Mouse (Mus musculus) splenic B cell, adult 2 months (primary cell): ENCODE data around the gene Lmo7.

Experiments used
- DNase-seq: peaks from one replicate; pipeline ENCODE4 v3.0.0-alpha.2; 2011; ENCODE audit warnings: low read depth, low spot score
- H3K27me3 ChIP-seq: 2 replicates; pipeline ENCODE4 v1.6.1; 2012; ENCODE audit warnings: mild to moderate bottlenecking, low read length, moderate library complexity, mixed read lengths; ENCODE audit not compliant: control insufficient read depth, poor library complexity, insufficient read depth, severe bottlenecking
- H3K36me3 ChIP-seq: 2 replicates; pipeline ENCODE4 v1.6.1; 2012; ENCODE audit warnings: mild to moderate bottlenecking, low read length, moderate library complexity, mixed read lengths; ENCODE audit not compliant: control insufficient read depth, poor library complexity, insufficient read depth, severe bottlenecking

The Lmo7 gene

GRCm38 (mm10) chr14:101729237-101729971, at the start of gene Lmo7, which contains the start of gene Gm9922:
Lmo7 (plus strand) TSS chr14:101729957.
Gm9922 (minus strand) TSS chr14:101729814.
- H3K27me3 ChIP-seq: no peaks in the 10 kb centered on the region
- H3K36me3 ChIP-seq: no peaks in the 10 kb centered on the region; the same call in 1 of the 2 replicates
- peak; percentile 26 for DNase-seq

GRCm38 (mm10) chr14:101687696-101688095, 42.1 kb upstream of the Lmo7 start:
- Histone ChIP-seq H3K36me3 (0 out of 2 replicates have a peak, but pooled peaks cover 4% of the 10 kb centered on the region), H3K27me3 (no peaks in the 10 kb centered on the region)
- DNase-seq: no peak

GRCm38 (mm10) chr14:101688406-101688805, 41.4 kb upstream of the Lmo7 start:
- H3K36me3 ChIP-seq: peaks cover 4% of the 10 kb centered on the region; the same call in 1 of the 2 replicates
- DNase-seq: no peak
- no peaks in the 10 kb centered on the region for H3K27me3 ChIP-seq

DNA sequence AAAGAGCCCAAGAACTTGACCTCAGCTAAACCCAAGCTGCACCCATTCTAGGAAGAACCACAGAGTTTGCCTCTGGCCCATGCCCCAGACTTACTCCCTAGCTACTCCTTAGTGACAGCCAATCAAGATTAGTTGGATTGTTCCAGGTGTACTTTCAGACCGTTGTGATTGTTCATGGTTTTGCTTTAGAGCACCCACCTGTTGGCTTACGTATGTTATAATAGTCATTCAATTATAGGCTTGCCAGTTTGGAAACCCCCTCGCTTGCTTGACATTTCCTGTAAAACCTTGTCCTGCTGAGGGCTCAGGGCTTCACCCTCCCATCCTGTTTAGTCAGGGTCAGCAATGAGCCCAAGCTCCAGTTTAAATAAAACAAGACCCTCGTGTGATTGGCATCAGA, 25.3 kb upstream of the Lmo7 start:
- no peaks in the 10 kb centered on the region for H3K36me3 ChIP-seq
- peak; percentile 52 for DNase-seq
- no peaks in the 10 kb centered on the region for H3K27me3 ChIP-seq

- no peaks in the 10 kb centered on the region for H3K36me3 ChIP-seq
- peak; percentile 42 for DNase-seq
- H3K27me3 ChIP-seq: no peaks in the 10 kb centered on the region
Measured at GRCm38 (mm10) chr14:101707088-101707487, 22.7 kb upstream of the Lmo7 start.

- no peaks in the 10 kb centered on the region for H3K27me3 ChIP-seq
- DNase-seq: no peak
- no peaks in the 10 kb centered on the region for H3K36me3 ChIP-seq
Measured at GRCm38 (mm10) chr14:101714414-101714813, 15.3 kb upstream of the Lmo7 start.

DNA sequence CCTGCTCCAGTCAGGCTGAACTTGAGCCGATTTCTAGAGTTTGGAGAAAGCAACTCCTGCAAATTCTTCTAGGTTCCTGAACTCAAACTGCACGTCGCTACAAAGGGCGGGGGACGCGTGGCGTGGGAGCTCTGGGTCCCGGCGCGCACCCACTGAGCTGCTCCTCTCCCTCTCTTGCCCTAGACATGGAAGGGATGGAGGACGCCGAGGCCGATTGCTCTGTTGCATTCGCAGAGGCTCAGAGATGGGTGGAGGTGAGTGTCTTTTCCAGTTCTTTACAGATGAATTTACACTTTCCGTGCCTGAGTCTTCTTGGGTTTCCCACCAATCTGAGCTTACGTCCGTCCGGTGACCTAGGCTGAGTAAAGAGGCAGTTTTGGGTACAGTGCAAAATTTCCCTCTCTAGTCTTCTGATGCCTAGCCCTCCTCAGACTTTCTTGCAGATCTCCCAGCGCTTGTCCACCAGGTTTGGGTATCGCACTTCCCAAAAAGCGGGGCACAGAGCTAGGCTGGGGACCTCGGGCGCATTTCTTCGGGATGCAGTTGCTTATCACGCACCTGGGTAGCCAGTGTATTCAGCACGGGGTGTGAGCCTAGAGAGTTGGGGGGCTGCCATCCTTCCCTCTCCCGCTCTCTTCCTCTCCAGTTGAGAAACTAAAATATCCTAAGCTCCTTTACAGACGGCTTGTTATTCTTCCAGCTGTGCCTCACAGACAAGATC, 375 bp downstream of the Lmo7 start:
- Histone ChIP-seq H3K36me3 (no peaks in the 10 kb centered on the region; the same call in 1 of the 2 replicates), H3K27me3 (no peaks in the 10 kb centered on the region)
- DNase-seq: peak; percentile 13

DNA sequence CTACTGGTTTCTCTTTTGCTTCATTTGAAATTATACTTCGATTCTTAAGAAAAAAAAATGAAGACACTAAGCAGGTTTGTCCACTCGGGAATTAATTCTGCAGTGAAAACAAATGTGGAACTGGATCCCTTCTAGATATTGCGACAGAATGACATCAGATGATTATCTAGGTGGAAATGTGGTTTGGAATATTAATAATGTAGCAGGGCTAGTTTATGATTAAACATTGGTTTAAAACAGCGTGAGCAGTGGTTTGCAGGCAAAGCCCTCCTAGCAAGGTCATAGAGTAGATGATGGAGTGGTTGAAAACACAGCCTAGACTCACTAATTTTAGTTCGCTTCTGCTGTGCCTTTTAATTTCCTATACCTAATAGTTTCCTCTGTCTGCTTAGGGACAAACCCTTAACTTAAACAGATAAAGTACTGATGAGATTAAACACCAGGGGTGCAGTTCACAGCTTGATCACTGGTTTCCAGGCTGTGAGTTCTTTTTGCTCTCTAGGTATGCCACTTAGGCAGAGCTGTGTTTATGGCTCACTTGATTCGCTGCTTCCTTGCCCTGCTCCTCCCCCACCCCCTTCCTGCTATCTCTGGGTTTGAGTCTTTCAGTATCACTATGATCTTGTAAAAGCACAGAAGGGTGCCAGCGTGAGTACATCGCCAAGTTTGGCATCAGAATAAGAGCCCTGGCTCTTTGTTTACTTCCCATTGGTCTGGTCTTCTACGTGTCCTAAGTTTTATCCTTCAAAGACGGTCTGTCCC, 4.0 kb downstream of the Lmo7 start:
- DNase-seq: peak; percentile 5
- H3K27me3 ChIP-seq: no peaks in the 10 kb centered on the region
- H3K36me3 ChIP-seq: no peaks in the 10 kb centered on the region; the same call in 1 of the 2 replicates

DNA sequence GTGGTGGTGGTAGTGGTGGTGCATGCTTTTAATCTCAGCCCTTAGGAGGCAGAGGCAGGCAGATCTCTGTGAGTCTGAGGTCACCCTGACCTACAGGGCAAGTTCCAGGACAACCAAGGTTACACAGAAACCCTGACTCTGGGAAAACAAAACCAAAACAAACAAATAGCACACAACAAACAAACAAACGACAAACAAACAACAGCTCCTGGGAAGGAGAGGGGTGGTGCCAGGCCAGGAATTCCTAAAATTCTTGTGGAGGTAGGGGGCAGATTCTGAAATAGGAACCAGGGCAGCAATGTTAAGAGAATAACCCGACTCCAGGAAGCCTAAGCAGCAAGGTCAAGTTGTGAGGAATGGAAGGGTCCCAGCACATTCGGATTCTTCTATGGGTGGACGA, 7.7 kb downstream of the Lmo7 start:
- DNase-seq: no peak
- Histone ChIP-seq H3K36me3 (no peaks in the 10 kb centered on the region), H3K27me3 (no peaks in the 10 kb centered on the region)

- no peaks in the 10 kb centered on the region for H3K27me3 ChIP-seq
- no peak for DNase-seq
- H3K36me3 ChIP-seq: no peaks in the 10 kb centered on the region
Measured at GRCm38 (mm10) chr14:101746635-101747034, 16.9 kb downstream of the Lmo7 start.

DNA sequence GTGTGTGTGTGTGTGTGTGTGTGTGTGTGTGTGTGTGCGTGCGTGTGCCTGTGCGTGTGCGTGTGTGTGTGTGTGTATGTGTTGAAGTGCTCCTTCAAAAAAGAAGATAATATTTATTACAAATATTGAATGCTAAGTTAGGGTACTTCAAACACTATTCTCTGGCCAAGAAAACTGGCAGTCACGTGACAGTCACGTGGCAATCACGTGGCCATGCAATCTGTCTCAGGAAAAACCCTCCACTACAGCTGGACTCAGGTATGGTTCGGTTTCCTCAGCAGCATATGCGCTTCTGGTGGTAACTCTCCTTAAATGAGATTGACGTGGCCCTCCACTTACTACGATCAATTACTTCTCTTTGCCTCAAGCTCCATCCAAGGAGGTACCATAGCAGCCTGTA, 18.1 kb downstream of the Lmo7 start:
- DNase-seq: no peak
- H3K27me3 ChIP-seq: no peaks in the 10 kb centered on the region
- no peaks in the 10 kb centered on the region for H3K36me3 ChIP-seq

GRCm38 (mm10) chr14:101748436-101748835, 18.7 kb downstream of the Lmo7 start:
- no peaks in the 10 kb centered on the region for H3K36me3 ChIP-seq
- no peaks in the 10 kb centered on the region for H3K27me3 ChIP-seq
- DNase-seq: no peak

DNA sequence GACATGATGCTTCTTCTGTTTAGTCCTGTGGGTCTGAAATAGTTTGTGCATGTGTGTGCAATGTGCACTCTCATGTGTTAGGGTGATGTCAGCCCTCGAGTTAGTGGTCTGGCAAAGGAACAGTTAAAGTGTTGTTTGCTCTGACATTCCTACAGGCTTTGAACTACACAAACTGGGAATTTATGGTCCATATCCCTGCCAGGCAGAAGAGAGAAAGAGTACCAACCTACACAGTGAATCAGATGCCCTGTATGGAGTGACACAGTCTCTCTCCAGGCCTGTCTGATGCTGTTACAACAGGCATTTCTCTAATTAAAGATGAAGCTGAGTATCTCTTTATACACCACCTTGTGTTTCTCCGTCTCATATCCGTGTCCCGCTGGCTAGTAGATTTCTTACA, 21.2 kb downstream of the Lmo7 start:
- Histone ChIP-seq H3K27me3 (no peaks in the 10 kb centered on the region), H3K36me3 (no peaks in the 10 kb centered on the region)
- no peak for DNase-seq

- Histone ChIP-seq H3K27me3 (no peaks in the 10 kb centered on the region), H3K36me3 (no peaks in the 10 kb centered on the region)
- DNase-seq: no peak
Measured at GRCm38 (mm10) chr14:101755425-101755824, 25.7 kb downstream of the Lmo7 start.

GRCm38 (mm10) chr14:101762267-101762666, 32.5 kb downstream of the Lmo7 start:
- no peaks in the 10 kb centered on the region for H3K36me3 ChIP-seq
- H3K27me3 ChIP-seq: no peaks in the 10 kb centered on the region
- no peak for DNase-seq
